Mouse (Mus musculus) forelimb bud, embryonic 11.5 days (tissue): ENCODE measurements at regions not wholly inside any gene's neighbourhood (a gene's known extent, or its start where the extent isn't known, plus 50 kb on each side); places are given as distances from the start of the nearest gene placed in this dataset.

Experiments used
- DNase-seq: peaks from one replicate; pipeline ENCODE4 v3.0.0-alpha.2; 2012; ENCODE audit warnings: low read depth, low spot score

- no peak for DNase-seq
Measured at GRCm38 (mm10) chr17:61018647-61019046, 1862.5 kb downstream of the Efna5 start.
